ENCODE assay signal across 8 mouse cellular contexts in the genomic region with DNA sequence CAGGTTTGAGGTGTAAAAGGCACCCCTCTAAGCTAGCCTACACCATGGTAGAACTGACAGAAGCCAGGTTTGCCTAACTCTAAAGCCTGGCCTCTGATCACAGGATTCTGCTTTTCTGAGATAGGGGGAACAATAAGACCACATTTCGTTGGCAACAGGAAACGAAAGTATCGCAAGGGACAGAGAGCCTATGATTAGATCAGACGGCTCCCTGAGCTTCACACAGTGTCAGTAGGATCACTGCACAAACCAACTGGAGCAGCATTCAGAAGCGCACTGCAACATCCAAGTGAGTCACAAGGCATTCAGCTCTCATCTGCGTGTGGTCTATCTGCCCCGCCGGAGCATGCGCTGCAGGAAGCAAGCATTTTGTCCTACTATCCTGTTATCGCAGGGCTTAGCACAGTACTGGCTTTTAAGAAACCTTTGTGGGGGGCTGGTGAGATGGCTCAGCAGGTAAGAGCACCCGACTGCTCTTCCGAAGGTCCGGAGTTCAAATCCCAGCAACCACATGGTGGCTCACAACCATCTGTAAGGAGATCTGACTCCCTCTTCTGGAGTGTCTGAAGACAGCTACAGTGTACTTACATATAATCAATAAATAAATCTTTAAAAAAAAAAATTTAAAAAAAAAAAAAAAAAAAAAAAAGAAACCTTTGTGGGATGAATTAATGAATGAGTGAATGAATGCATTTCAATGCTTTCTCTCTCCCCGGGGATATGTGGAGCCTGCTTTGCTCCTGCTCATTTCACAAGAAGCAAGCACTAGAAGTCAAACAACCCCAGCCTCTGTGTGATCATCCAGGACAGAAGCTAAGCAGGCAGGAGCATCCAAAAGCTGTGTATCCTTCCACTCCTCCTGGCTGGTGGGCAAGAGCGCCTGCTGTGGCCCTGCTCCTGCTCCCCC. TPM values are rescaled to one million over a fixed set of nuclear protein-coding genes. Genes with fewer than 3 reads are reported as not detected.
A peak's percentile ranks its signal among the peaks of the same experiment; 100 is the strongest.
DNase-seq lines count a peak whose midpoint lies in the region; TF ChIP-seq lines count a peak whose summit lies in the region.

No protein-coding gene starts in this region.

- no peak overlapping the region for H3K4me3 ChIP-seq in layer of hippocampus, adult 2 months
- H3K4me3 ChIP-seq in E14TG2a.4 (replicated peaks; ENCODE audit: low read length): peak overlapping the region; percentile 20; the same call in 1 of the 2 replicates
- peak overlapping the region; percentile 86 for H3K4me3 ChIP-seq in megakaryocyte, embryonic 14.5 days (replicated peaks)
- no peak overlapping the region for H3K4me3 ChIP-seq in kidney, adult 2 months (ENCODE audit: insufficient read depth, low read depth, low read length)

- DNase-seq in layer of hippocampus, adult 2 months (ENCODE audit: low spot score in 2 of 2): peak in 1 of 2 experiments; percentile 31
- DNase-seq in layer of hippocampus, postnatal 36 days: no peak
- peak; percentile 29 for DNase-seq in brain, embryonic 14.5 days (ENCODE audit: low read depth)
- DNase-seq in gastrocnemius, adult 18-20 months (ENCODE audit: low spot score): no peak
- no peak for DNase-seq in kidney, adult 2 months
- no peak for DNase-seq in urinary bladder, postnatal 25 days (ENCODE audit: low spot score)

- peaks cover 15% of the 10 kb centered on the region for H3K4me1 ChIP-seq in E14TG2a.4 (replicated peaks; ENCODE audit: low read depth, low read length)
- H3K4me1 ChIP-seq in megakaryocyte, embryonic 14.5 days: peaks cover 26% of the 10 kb centered on the region
- H3K4me1 ChIP-seq in kidney, adult 2 months (ENCODE audit: control insufficient read depth, insufficient read depth, low read length): peaks cover 13% of the 10 kb centered on the region; the same call in 1 of the 2 replicates

- no peak for TF ChIP-seq CTCF in layer of hippocampus, adult 2 months (conservative IDR thresholded peaks at IDR 0.05)
- no peak for TF ChIP-seq CTCF in E14TG2a.4 (conservative IDR thresholded peaks at IDR 0.05; ENCODE audit: low read length)
- no peak for TF ChIP-seq CTCF in brain, embryonic 14.5 days (IDR thresholded peaks at IDR 0.05; ENCODE audit: borderline replicate concordance, extremely low read depth, insufficient read depth, insufficient read length)
- TF ChIP-seq CTCF in kidney, adult 2 months (conservative IDR thresholded peaks at IDR 0.05; ENCODE audit: insufficient read depth, insufficient read length, low read depth, low read length): no peak

- WGBS in kidney, adult 2 months: 79% methylated on average over 15 of the region's 15 CpGs

- H3K36me3 ChIP-seq in E14TG2a.4 (ENCODE audit: insufficient read depth, low read length): no peaks in the 10 kb centered on the region
- H3K36me3 ChIP-seq in megakaryocyte, embryonic 14.5 days (replicated peaks; ENCODE audit: low read length): no peaks in the 10 kb centered on the region
- H3K36me3 ChIP-seq in kidney, adult 2 months (ENCODE audit: control insufficient read depth, insufficient read depth, low read length): no peaks in the 10 kb centered on the region

- H3K27me3 ChIP-seq in E14TG2a.4 (ENCODE audit: insufficient read depth, low read length): peaks cover 34% of the 10 kb centered on the region
- peaks cover 39% of the 10 kb centered on the region for H3K27me3 ChIP-seq in megakaryocyte, embryonic 14.5 days (replicated peaks)
- H3K27me3 ChIP-seq in kidney, adult 2 months (replicated peaks; ENCODE audit: control insufficient read depth, insufficient read depth, low read length): no peaks in the 10 kb centered on the region

- H3K9me3 ChIP-seq in E14TG2a.4 (ENCODE audit: low read length): no peaks in the 10 kb centered on the region
- H3K9me3 ChIP-seq in megakaryocyte, embryonic 14.5 days: peaks cover 4% of the 10 kb centered on the region; the same call in 1 of the 2 replicates

- H3K27ac ChIP-seq in layer of hippocampus, adult 2 months: peak overlapping the region; percentile 78
- H3K27ac ChIP-seq in kidney, adult 2 months (ENCODE audit: insufficient read depth, low read depth, low read length): no peak overlapping the region

- TF ChIP-seq POLR2A in brain, embryonic 14.5 days (IDR thresholded peaks at IDR 0.05; ENCODE audit: borderline replicate concordance, extremely low read depth, insufficient read depth, insufficient read length, poor library complexity, severe bottlenecking): no peak
- no peak for TF ChIP-seq POLR2A in kidney, adult 2 months (IDR thresholded peaks at IDR 0.05; ENCODE audit: low read depth, low read length)

RNA-seq across cellular contexts. Expression of a gene that starts 37.6 kb away (rescaled TPM):
- total RNA-seq in layer of hippocampus, adult 2 months (2021): 100 to 1,000 TPM; 147 to 151 TPM
- total RNA-seq in layer of hippocampus, postnatal 36 days (2021): 100 to 1,000 TPM; 144 to 156 TPM
- polyA plus RNA-seq in brain, embryonic 14.5 days (2012; rRNA removed): 50.6 and 72.2 TPM in 2 replicates
- 0.16 TPM in 1 of 2 replicates, not detected in the other for polyA plus RNA-seq in megakaryocyte, embryonic 14.5 days (2012; ENCODE audit: insufficient read depth, low replicate concordance)
- total RNA-seq in gastrocnemius, adult 18-20 months (2021): 1 to 10 TPM; 5.3 to 8.7 TPM
- 23.9 and 25.9 TPM in 2 replicates for polyA plus RNA-seq in kidney, adult 2 months (2012; rRNA removed)

Comparison
In these comparisons a context has a peak if more than half of its experiments do, and no peak if none do; other contexts are left out.
1. H3K4me3 ChIP-seq: peak in E14TG2a.4 (single experiment) and megakaryocyte, embryonic 14.5 days (single experiment); none in layer of hippocampus, adult 2 months (single experiment) and kidney, adult 2 months (single experiment).
2. RNA of a gene that starts 37.6 kb away (total RNA-seq): 144 to 156 TPM in layer of hippocampus, postnatal 36 days and 147 to 151 TPM in layer of hippocampus, adult 2 months; 5.3 to 8.7 TPM in gastrocnemius, adult 18-20 months; every median in the first group is over 10 times any median in the second.